Mouse (Mus musculus): ENCODE results near the gene Emilin1. TPM values are rescaled to one million over a fixed set of nuclear protein-coding genes. Genes with fewer than 3 reads are reported as not detected.

Gene Emilin1
- polyA plus RNA-seq, 1 experiment from 2014 or later = 30.3 TPM

GRCm38 (mm10) chr5:30926073-30926472, 12.9 kb downstream of the Emilin1 start:
- no peak overlapping the region for H3K4me2 ChIP-seq
- H3K36me3 ChIP-seq (ENCODE audit: control insufficient read depth, insufficient read depth, low read length) = no peaks in the 10 kb centered on the region
- H3K9ac ChIP-seq (ENCODE audit: low read length) = no peak overlapping the region
- H3K4me3 ChIP-seq (ENCODE audit: low read depth, low read length) = no peak overlapping the region
- no peaks in the 10 kb centered on the region for H3K9me3 ChIP-seq (ENCODE audit: control insufficient read depth, low read length)
- 79% methylated on average over 2 of the region's 2 CpGs for WGBS
- no peak overlapping the region for H3K27ac ChIP-seq (ENCODE audit: low read depth, low read length)
- H3K4me1 ChIP-seq (ENCODE audit: control insufficient read depth, insufficient read depth, low read length) = peaks cover 10% of the 10 kb centered on the region
- DNase-seq (ENCODE audit: low spot score, missing footprints) (no peak), ATAC-seq (ENCODE audit: low FRiP score) (no peak)
- no peaks in the 10 kb centered on the region for H3K27me3 ChIP-seq (ENCODE audit: control insufficient read depth, insufficient read depth, low read length)

- H3K27ac ChIP-seq (ENCODE audit: low read depth, low read length) = no peak overlapping the region
- no peak overlapping the region for H3K4me2 ChIP-seq
- H3K4me1 ChIP-seq (ENCODE audit: control insufficient read depth, insufficient read depth, low read length) = no peaks in the 10 kb centered on the region
- H3K9ac ChIP-seq (ENCODE audit: low read length) = no peak overlapping the region
- no peak overlapping the region for H3K4me3 ChIP-seq (ENCODE audit: low read depth, low read length)
- no peaks in the 10 kb centered on the region for H3K27me3 ChIP-seq (ENCODE audit: control insufficient read depth, insufficient read depth, low read length)
- no peaks in the 10 kb centered on the region for H3K36me3 ChIP-seq (ENCODE audit: control insufficient read depth, insufficient read depth, low read length)
- no peaks in the 10 kb centered on the region for H3K9me3 ChIP-seq (ENCODE audit: control insufficient read depth, low read length)
- DNase-seq (ENCODE audit: low spot score, missing footprints) (no peak), ATAC-seq (ENCODE audit: low FRiP score) (peak; percentile 42; the same call in 1 of the 2 replicates)
- 41% methylated on average over 7 of the region's 7 CpGs for WGBS
Observed at GRCm38 (mm10) chr5:30927945-30928529, 14.8 kb downstream of the Emilin1 start.

- Histone ChIP-seq H3K4me3 (ENCODE audit: low read depth, low read length) (no peak overlapping the region), H3K9ac (ENCODE audit: low read length) (no peak overlapping the region), H3K4me2 (no peak overlapping the region), H3K36me3 (ENCODE audit: control insufficient read depth, insufficient read depth, low read length) (no peaks in the 10 kb centered on the region), H3K4me1 (ENCODE audit: control insufficient read depth, insufficient read depth, low read length) (no peaks in the 10 kb centered on the region), H3K9me3 (ENCODE audit: control insufficient read depth, low read length) (no peaks in the 10 kb centered on the region), H3K27ac (ENCODE audit: low read depth, low read length) (no peak overlapping the region), H3K27me3 (ENCODE audit: control insufficient read depth, insufficient read depth, low read length) (no peaks in the 10 kb centered on the region)
- DNase-seq (ENCODE audit: low spot score, missing footprints) (peak; percentile 94), ATAC-seq (ENCODE audit: low FRiP score) (no peak)
- WGBS = 47% methylated on average over 4 of the region's 4 CpGs
Observed at GRCm38 (mm10) chr5:30930121-30930520, 16.9 kb downstream of the Emilin1 start.

GRCm38 (mm10) chr5:30930846-30931245, 17.6 kb downstream of the Emilin1 start:
- H3K9ac ChIP-seq (ENCODE audit: low read length) = no peak overlapping the region
- H3K9me3 ChIP-seq (ENCODE audit: control insufficient read depth, low read length) = no peaks in the 10 kb centered on the region
- no peak for ATAC-seq (ENCODE audit: low FRiP score)
- no peak for DNase-seq (ENCODE audit: low spot score, missing footprints)
- H3K27ac ChIP-seq (ENCODE audit: low read depth, low read length) = no peak overlapping the region
- no peaks in the 10 kb centered on the region for H3K4me1 ChIP-seq (ENCODE audit: control insufficient read depth, insufficient read depth, low read length)
- 90% methylated on average over 6 of the region's 6 CpGs for WGBS
- H3K4me3 ChIP-seq (ENCODE audit: low read depth, low read length) = no peak overlapping the region
- H3K36me3 ChIP-seq (ENCODE audit: control insufficient read depth, insufficient read depth, low read length) = no peaks in the 10 kb centered on the region
- no peak overlapping the region for H3K4me2 ChIP-seq
- no peaks in the 10 kb centered on the region for H3K27me3 ChIP-seq (ENCODE audit: control insufficient read depth, insufficient read depth, low read length)

- no peaks in the 10 kb centered on the region for H3K4me1 ChIP-seq (ENCODE audit: control insufficient read depth, insufficient read depth, low read length)
- ATAC-seq (ENCODE audit: low FRiP score) = no peak
- no peak for DNase-seq (ENCODE audit: low spot score, missing footprints)
- H3K27ac ChIP-seq (ENCODE audit: low read depth, low read length) = no peak overlapping the region
- H3K9ac ChIP-seq (ENCODE audit: low read length) = no peak overlapping the region
- WGBS = 86% methylated on average over 4 of the region's 4 CpGs
- no peaks in the 10 kb centered on the region for H3K36me3 ChIP-seq (ENCODE audit: control insufficient read depth, insufficient read depth, low read length)
- no peaks in the 10 kb centered on the region for H3K9me3 ChIP-seq (ENCODE audit: control insufficient read depth, low read length)
- no peak overlapping the region for H3K4me2 ChIP-seq
- no peak overlapping the region for H3K4me3 ChIP-seq (ENCODE audit: low read depth, low read length)
- no peaks in the 10 kb centered on the region for H3K27me3 ChIP-seq (ENCODE audit: control insufficient read depth, insufficient read depth, low read length)
Observed at GRCm38 (mm10) chr5:30931378-30931777, 18.2 kb downstream of the Emilin1 start.

GRCm38 (mm10) chr5:30933705-30934104, 20.5 kb downstream of the Emilin1 start:
- no peaks in the 10 kb centered on the region for H3K4me1 ChIP-seq (ENCODE audit: control insufficient read depth, insufficient read depth, low read length)
- H3K4me2 ChIP-seq = no peak overlapping the region
- no peak overlapping the region for H3K27ac ChIP-seq (ENCODE audit: low read depth, low read length)
- WGBS = 75% methylated on average over 5 of the region's 5 CpGs
- ATAC-seq (ENCODE audit: low FRiP score) (no peak), DNase-seq (ENCODE audit: low spot score, missing footprints) (no peak)
- H3K36me3 ChIP-seq (ENCODE audit: control insufficient read depth, insufficient read depth, low read length) = no peaks in the 10 kb centered on the region
- H3K9ac ChIP-seq (ENCODE audit: low read length) = no peak overlapping the region
- H3K4me3 ChIP-seq (ENCODE audit: low read depth, low read length) = no peak overlapping the region
- H3K9me3 ChIP-seq (ENCODE audit: control insufficient read depth, low read length) = no peaks in the 10 kb centered on the region
- no peaks in the 10 kb centered on the region for H3K27me3 ChIP-seq (ENCODE audit: control insufficient read depth, insufficient read depth, low read length)

GRCm38 (mm10) chr5:30934725-30935461, 21.7 kb downstream of the Emilin1 start:
- H3K36me3 ChIP-seq (ENCODE audit: control insufficient read depth, insufficient read depth, low read length) = no peaks in the 10 kb centered on the region
- ATAC-seq (ENCODE audit: low FRiP score) (no peak), DNase-seq (ENCODE audit: low spot score, missing footprints) (no peak)
- no peak overlapping the region for H3K4me2 ChIP-seq
- H3K27ac ChIP-seq (ENCODE audit: low read depth, low read length) = no peak overlapping the region
- WGBS = 91% methylated on average over 5 of the region's 5 CpGs
- no peak overlapping the region for H3K4me3 ChIP-seq (ENCODE audit: low read depth, low read length)
- no peaks in the 10 kb centered on the region for H3K27me3 ChIP-seq (ENCODE audit: control insufficient read depth, insufficient read depth, low read length)
- H3K4me1 ChIP-seq (ENCODE audit: control insufficient read depth, insufficient read depth, low read length) = no peaks in the 10 kb centered on the region
- H3K9ac ChIP-seq (ENCODE audit: low read length) = no peak overlapping the region
- H3K9me3 ChIP-seq (ENCODE audit: control insufficient read depth, low read length) = no peaks in the 10 kb centered on the region

GRCm38 (mm10) chr5:30943004-30943403, 29.8 kb downstream of the Emilin1 start:
- peaks cover 8% of the 10 kb centered on the region for H3K27me3 ChIP-seq (ENCODE audit: control insufficient read depth, insufficient read depth, low read length)

GRCm38 (mm10) chr5:30944344-30944743, 31.1 kb downstream of the Emilin1 start:
- no peak for DNase-seq (ENCODE audit: low spot score, missing footprints)
- Histone ChIP-seq H3K9ac (ENCODE audit: low read length) (0 out of 2 replicates have a peak overlapping the region, but pooled peaks have one; percentile 12), H3K4me1 (ENCODE audit: control insufficient read depth, insufficient read depth, low read length) (peaks cover 6% of the 10 kb centered on the region), H3K4me3 (ENCODE audit: low read depth, low read length) (no peak overlapping the region), H3K27me3 (ENCODE audit: control insufficient read depth, insufficient read depth, low read length) (peaks cover 8% of the 10 kb centered on the region), H3K36me3 (ENCODE audit: control insufficient read depth, insufficient read depth, low read length) (no peaks in the 10 kb centered on the region), H3K9me3 (ENCODE audit: control insufficient read depth, low read length) (no peaks in the 10 kb centered on the region), H3K4me2 (no peak overlapping the region; the same call in 1 of the 2 replicates), H3K27ac (ENCODE audit: low read depth, low read length) (no peak overlapping the region)
- WGBS = 88% methylated on average over 6 of the region's 6 CpGs
- no peak for ATAC-seq (ENCODE audit: low FRiP score)

More at GRCm38 (mm10) chr5:30943004-30943403, 29.8 kb downstream of the Emilin1 start:
- no peak for DNase-seq (ENCODE audit: low spot score, missing footprints)
- Histone ChIP-seq H3K4me1 (ENCODE audit: control insufficient read depth, insufficient read depth, low read length) (peaks cover 6% of the 10 kb centered on the region; the same call in 1 of the 2 replicates), H3K4me3 (ENCODE audit: low read depth, low read length) (no peak overlapping the region), H3K36me3 (ENCODE audit: control insufficient read depth, insufficient read depth, low read length) (no peaks in the 10 kb centered on the region), H3K27ac (ENCODE audit: low read depth, low read length) (no peak overlapping the region), H3K9me3 (ENCODE audit: control insufficient read depth, low read length) (no peaks in the 10 kb centered on the region), H3K9ac (ENCODE audit: low read length) (no peak overlapping the region), H3K4me2 (no peak overlapping the region)
- 100% methylated on average over 2 of the region's 2 CpGs for WGBS
- ATAC-seq (ENCODE audit: low FRiP score) = no peak

Measured in midbrain, embryonic 11.5 days (tissue).